Mouse (Mus musculus) adrenal gland, postnatal 25 days (tissue): ENCODE results near the gene Dffa. TPM values are rescaled to one million over a fixed set of nuclear protein-coding genes. Genes with fewer than 3 reads are reported as not detected.
"Not testable (repeated sequence)": the region's sequence is repeated elsewhere in the genome, so short reads cannot be mapped to it uniquely, and the experiment has no call there.

ENCODE experiments used
- DNase-seq: peaks from one replicate; pipeline ENCODE4 v3.0.0; 2021; ENCODE audit warnings: mixed read lengths
- total RNA-seq: library from RNA; stranded (reverse); gene quantifications from 2 replicates; pipeline ENCODE4 v1.2.3, GENCODE M21; 2021

Dffa gene
- total RNA-seq, 1 experiment from 2014 or later = 24.3 TPM

- DNase-seq = no peak
Observed at GRCm38 (mm10) chr4:149098571-149098970, 5.4 kb upstream of the Dffa start.

GRCm38 (mm10) chr4:149099369-149100017 lies 4.5 kb upstream of the Dffa start, which contains the start of gene Pex14:
Pex14 (minus strand) TSS chr4:149099876.
- DNase-seq = peak; percentile 90

GRCm38 (mm10) chr4:149100449-149100848 lies 3.5 kb upstream of the Dffa start:
- not testable (repeated sequence) for DNase-seq

GRCm38 (mm10) chr4:149101456-149101855 lies 2.5 kb upstream of the Dffa start:
- no peak for DNase-seq

- not testable (repeated sequence) for DNase-seq
Observed at GRCm38 (mm10) chr4:149119978-149120562, 16.1 kb downstream of the Dffa start.

GRCm38 (mm10) chr4:149123432-149123831 lies 19.5 kb downstream of the Dffa start:
- no peak for DNase-seq

- DNase-seq = no peak
Observed at GRCm38 (mm10) chr4:149125341-149126114, 21.6 kb downstream of the Dffa start.

GRCm38 (mm10) chr4:149126115-149126509 lies 22.2 kb downstream of the Dffa start:
- no peak for DNase-seq

GRCm38 (mm10) chr4:149126663-149127062 lies 22.7 kb downstream of the Dffa start, which contains the start of gene Cort:
Cort (minus strand) TSS chr4:149126763.
- no peak for DNase-seq

- no peak for DNase-seq
Observed at GRCm38 (mm10) chr4:149128467-149128866, 24.5 kb downstream of the Dffa start.

GRCm38 (mm10) chr4:149131021-149131752 lies 27.2 kb downstream of the Dffa start:
- no peak for DNase-seq

GRCm38 (mm10) chr4:149131789-149132565 lies 28.0 kb downstream of the Dffa start:
- no peak for DNase-seq

GRCm38 (mm10) chr4:149133395-149133794 lies 29.4 kb downstream of the Dffa start:
- DNase-seq = no peak

GRCm38 (mm10) chr4:149136116-149136850 lies 32.3 kb downstream of the Dffa start:
- no peak for DNase-seq

- peak; percentile 92 for DNase-seq
Observed at GRCm38 (mm10) chr4:149136982-149137770, 33.2 kb downstream of the Dffa start, which contains the start of gene Cenps. Cenps (minus strand) TSS chr4:149137629.

- no peak for DNase-seq
Observed at GRCm38 (mm10) chr4:149138515-149138914, 34.6 kb downstream of the Dffa start.

- DNase-seq = no peak
Observed at GRCm38 (mm10) chr4:149143594-149143993, 39.6 kb downstream of the Dffa start.

GRCm38 (mm10) chr4:149144459-149144858 lies 40.5 kb downstream of the Dffa start:
- DNase-seq = peak; percentile 68

GRCm38 (mm10) chr4:149145151-149145550 lies 41.2 kb downstream of the Dffa start:
- DNase-seq = no peak

GRCm38 (mm10) chr4:149147528-149147927 lies 43.6 kb downstream of the Dffa start:
- DNase-seq = no peak
